Mouse (Mus musculus) cerebellum, postnatal 4 days (tissue): ENCODE measurements around the gene Dlx6.

ENCODE experiments used
- DNase-seq, 2 experiments: peaks; one replicate each; pipeline ENCODE4 v3.0.0; 2022; ENCODE audit warnings: low spot score in 2 of 2, mixed read lengths in 1 of 2

The Dlx6 gene

GRCm38 (mm10) chr6:6863160-6863870 is at the start of gene Dlx6:
Dlx6 (plus strand) TSS chr6:6863334.
- DNase-seq = no peak

DNA sequence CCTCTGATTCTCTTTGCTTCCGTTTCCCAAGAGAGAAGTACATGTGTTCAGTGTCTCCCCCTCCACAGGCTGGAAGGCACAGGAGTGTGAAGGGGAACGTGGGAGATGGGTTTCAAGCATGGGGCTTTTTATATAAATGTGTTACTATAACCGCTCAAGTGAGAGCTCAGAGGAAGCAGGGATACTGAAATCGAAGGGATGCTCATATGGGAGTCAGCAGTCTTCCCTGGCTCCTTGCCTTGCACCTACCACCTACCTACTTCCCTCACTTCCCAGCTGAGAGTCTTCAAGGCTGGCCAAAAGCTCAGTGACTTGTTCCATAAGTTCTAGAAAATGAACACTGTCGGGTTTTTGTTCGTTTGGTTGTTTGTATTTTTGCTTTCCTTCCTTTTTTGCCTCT is 46.3 kb upstream of the Dlx6 start:
- no peak for DNase-seq

DNA sequence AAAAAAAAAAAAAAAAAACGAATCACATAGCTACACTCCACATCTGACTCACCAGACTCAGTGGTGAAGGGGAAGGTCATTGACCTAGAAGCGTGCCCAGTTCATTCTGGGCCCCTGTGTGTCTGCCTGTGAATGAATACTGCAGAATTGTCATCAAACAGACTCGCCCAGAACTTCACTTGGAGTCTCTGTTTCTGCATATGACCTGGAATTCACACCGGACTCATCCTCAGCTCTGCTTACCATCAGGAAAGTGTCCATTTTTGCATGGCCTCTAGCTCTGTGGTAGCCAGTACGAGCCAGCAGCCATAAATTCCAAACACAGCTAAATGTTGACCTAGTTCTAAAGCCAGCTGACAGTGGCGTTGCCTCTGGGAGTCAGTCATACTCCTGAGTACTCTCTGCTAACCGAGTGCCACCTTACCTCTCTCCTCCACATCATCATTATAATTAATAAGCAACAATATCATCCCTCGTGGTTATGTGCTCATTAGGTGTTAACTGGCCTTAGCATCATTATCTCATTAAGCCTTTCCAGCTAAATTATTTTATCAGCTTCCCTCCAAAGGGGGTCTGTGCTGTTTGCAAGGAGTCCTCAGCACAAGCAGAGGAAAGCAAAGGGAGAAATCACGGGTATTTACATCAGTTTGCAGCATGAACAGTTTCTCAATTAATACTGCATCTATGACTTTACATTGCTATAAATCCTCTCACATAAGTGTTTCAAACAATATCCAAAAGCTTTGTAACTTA is 44.9 kb upstream of the Dlx6 start:
- no peak for DNase-seq

- no peak for DNase-seq
These were observed 44.0 kb upstream of the Dlx6 start for GRCm38 (mm10) chr6:6819134-6819533.

DNA sequence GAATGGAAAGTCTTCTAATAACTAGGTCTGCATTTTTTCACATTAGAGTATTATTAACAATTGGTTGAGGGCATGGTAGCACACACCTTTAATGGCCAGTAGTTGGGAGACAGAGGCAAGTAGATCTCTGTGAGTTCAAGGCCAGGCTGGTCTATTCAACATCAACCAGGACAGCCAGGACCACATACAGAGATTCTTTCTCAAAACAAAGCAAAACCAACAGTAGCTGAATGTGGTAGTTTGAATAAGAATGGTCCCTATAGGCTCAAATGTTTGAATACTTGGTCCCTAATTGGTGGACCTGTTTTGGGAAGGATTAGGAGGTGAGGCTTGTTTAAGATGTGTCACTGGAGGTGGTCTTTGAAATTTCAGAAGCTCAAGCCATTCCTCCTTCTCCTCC is 37.8 kb upstream of the Dlx6 start:
- DNase-seq = no peak

DNA sequence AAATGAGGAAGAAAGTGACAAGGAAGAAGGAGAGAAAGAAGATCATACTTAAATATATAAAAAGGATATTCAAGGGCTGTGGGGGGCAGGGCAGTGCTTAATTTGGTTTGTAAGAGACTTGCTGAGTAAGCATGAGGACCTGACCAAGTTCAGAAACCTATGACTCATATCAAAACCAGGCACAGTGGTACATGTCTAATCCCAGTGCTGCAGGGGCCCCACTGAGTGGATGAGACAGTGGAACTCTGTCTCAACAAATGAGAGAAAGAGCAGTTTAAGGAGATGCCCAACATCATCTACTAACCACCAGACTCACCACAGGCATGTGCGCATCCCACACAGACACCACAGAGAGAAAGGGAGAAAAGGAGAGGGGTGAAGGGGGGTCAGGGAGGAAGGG is 36.3 kb upstream of the Dlx6 start:
- DNase-seq = no peak

DNA sequence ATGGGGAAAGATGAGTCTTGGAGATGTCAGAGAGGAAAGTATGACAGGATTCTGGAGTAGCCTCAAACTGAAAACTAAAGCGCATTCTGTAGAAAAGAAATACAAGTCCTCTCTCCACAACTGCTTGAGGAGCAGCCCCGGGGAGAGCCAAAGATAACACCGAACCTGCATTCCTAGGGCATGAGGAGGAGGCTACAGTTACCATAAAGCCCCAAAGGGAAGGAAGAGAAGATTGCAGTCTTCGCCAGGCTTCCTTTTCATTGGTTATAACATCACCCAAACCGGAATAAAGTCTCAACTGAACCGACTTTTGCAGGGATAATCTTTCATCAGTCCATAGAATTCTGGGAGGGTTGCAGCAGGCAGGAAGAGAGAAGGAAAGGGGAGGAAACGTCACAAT is 32.7 kb upstream of the Dlx6 start:
- DNase-seq = no peak

GRCm38 (mm10) chr6:6833301-6833700 is 29.8 kb upstream of the Dlx6 start:
- DNase-seq = no peak

GRCm38 (mm10) chr6:6848541-6848940 is 14.6 kb upstream of the Dlx6 start:
- no peak for DNase-seq

DNA sequence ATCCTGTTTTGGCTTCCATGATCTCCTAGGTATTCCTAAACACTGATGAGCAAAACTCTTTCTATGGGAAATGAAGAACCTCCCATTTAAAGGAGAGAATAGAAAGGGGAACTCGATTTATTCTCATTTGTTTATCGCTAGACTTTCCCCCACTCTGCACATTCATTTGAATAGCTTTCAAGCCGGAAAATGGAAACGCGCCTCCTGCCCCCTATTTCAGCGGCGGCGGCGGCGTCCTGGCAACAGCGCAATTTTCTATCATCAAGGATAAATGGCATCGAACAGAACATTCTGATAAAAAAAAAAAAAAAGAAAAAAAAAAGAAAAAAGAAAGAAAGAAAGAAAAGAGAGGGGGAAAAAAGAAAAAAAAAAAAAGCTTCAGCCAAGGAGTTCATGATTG is 13.4 kb upstream of the Dlx6 start:
- no peak for DNase-seq

DNA sequence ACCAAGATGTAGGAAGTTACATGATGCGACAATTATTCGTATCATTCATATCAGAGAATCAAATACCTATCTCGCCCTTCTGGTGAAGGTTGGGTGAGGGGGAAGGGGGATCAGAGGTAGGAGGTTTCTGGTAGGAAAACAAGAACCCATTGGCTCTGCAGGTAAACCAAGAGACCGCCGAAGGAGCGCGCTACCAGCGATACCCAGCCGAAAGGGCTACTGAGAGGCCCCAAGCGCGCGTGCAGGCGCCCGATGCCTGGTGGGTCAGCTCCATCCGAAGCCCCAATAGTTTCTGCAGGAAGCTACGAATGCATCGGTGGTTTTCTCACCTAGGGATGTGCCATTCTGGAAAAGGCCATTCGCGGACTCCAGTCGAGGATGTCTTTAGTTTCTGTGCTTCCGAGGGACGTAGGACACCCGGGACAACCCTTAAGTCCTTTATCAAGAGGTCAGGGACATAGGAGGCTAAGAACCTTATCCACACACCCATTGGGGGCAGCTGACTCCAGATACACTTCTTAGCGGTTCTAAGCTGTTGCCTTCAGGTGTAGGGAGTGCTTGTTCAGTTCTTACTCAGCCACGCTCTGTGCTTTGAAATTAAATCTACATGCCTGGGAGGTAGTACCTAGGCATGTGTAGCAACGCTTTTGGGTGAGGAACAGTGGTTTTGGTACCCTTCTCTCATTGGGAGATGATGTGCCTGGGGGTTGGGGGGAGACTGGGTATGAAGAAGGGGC is 12.6 kb upstream of the Dlx6 start:
- DNase-seq = no peak

DNA sequence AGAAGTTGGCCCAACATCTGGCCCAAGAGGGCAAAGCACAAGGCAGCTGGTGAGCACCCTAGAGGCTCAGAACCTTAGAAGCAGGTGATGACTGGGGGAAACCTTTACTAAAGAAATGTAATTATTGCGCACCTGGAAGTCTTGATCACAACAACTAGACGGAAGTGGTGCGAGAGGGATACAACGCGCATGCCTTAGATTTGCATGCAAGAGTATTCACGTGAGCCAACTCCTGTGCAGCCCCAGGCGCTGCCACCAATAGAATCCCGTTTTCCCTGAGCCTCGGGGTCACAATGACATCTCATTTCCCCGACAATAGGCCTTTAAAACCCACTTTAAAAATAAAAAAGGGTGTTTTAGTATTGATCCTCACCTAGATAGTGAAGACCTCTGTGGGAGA is 12.0 kb upstream of the Dlx6 start:
- no peak for DNase-seq

DNA sequence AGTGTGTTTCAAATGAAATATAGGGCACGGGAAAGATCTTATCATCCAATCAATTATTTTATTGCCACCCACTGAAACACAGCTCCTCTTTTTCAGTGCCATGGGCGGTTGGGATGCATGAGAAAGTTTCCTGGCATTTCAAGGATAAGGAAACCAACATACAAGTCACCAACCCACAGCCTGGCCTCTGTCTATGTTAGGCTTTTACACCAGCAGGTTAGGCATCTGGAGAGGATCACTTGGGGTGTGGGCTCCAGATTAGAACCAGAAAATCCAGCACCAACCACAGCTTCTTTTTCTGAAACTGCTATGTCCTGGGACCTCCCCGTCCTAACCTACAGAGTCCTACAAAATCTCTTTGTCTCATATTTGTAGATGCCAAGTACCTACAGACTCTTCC is 10.2 kb upstream of the Dlx6 start:
- DNase-seq = no peak

GRCm38 (mm10) chr6:6854176-6854575 is 9.0 kb upstream of the Dlx6 start:
- no peak for DNase-seq

DNA sequence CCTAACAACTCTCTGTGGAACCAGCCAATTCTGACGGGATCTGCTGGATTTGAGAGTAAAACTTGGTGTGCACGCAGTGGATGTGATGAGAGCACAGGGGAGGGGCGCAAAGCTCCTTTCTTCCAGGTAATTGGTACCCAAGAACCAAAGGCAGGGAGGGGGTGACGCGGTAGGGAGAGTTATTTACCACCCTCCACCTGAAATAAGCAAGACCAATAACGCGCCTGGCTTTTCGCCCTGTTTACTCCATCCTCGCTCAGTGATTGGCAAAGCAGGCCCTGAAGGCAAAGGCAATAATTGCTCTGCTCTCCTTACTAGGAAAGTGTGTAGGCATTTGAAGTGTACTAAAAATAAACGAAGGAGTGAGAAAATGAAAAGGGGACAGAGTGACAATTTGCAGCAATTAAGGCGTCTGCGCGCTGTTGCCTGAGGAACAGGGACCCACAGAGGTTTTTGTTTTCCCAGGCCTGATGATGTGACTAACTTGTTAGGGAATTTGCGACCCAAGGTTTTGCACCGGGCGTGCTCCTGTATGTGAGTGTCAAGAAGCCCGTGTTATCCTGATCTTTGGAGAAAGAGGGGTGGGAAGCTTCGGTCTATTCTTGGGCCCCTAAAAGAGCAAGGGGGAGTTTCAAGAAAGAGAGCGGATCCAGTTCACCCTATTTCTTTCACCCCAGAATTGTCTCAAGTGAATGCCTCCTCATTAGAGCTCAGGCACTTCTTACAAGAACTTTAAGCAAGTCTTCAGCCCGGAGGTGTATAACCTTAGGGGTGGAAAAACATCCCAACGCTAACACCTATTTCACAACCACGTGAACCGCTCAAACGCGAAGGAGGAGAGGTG is 8.0 kb upstream of the Dlx6 start:
- DNase-seq = no peak

DNA sequence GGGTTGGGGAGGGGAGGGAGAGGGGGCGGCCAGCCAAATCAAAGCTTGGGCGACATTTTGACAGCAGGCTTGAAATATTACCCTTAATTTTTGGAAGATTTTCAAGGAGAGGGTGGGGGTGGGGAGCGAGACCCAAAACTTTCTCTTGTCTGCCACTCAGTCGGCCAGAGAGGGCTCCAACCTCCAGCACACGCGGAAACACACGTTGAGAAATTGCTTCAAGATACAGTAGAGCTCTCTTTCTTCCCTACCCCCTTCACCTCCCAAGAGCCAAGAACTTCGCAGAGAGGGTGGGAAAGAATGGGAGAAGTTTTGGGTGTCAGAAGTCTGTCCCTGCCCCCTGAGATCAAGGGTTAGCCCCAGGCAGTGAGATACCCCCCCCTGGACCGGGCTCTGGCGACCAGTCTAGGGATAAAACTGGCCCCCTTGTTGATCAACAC is 7.4 kb upstream of the Dlx6 start:
- no peak for DNase-seq

DNA sequence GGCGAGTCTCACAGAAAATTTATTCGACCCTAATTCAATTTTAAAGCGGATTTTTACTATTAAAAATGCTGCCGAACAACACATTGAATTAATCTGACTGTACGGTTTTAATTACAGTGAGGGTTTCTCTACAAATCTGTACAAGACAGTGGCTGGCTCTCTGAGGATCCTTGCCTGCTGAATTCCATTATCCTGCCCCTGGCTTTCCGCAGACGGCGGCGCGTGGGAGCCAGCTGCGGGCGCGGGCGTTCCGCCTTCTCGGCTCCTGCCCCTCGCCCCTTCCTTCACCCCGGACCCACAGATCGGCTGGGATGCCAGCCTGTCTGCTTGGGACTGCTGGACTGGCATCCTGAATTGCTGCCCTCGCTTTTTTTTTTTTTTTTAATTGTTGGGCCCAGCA is 6.8 kb upstream of the Dlx6 start:
- no peak for DNase-seq

- no peak for DNase-seq
These were observed 6.3 kb upstream of the Dlx6 start for GRCm38 (mm10) chr6:6856881-6857280.

GRCm38 (mm10) chr6:6857766-6858165 is 5.4 kb upstream of the Dlx6 start:
- no peak for DNase-seq

GRCm38 (mm10) chr6:6858571-6858970 is 4.6 kb upstream of the Dlx6 start:
- no peak for DNase-seq

DNA sequence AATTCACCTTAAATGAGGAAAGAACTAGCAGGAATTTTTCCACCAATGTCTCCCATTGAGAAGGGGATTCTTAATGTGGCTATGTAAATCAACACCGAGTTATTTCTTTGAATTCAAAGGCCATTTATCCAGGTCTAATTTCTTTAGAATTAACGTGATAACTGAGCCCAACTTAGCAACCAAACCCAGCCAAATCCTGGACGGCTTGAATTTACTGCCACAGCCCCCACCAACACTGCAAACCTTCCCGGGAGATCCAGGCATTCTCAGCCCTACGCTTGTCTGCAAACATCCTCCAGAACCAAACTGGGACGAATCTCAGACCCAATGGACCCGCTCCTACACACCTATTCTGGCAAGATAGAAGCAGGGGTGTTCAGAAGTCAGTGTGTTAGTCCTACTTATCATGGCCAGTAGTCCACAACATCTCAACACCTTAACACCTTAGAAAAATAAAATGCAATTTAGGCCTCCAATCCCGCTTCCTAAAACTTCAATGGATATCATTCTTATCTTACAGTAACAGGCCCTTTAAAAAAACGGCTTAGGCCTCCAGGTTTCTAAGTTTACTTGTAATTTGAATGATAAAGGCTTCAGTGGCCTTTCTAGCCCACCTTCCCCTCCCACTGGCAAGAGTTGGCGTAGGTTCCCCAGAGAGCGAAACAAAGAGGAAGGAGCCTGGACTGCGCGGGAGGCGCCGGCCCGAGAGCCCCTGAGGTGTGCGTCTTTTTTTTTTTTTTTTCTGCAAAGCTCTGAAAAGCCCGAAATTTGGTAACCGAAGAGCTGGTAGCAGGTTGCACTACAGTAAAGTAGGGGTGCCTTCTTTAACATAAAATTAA is 3.8 kb upstream of the Dlx6 start:
- DNase-seq = no peak
